Mouse (Mus musculus) intestine, embryonic 15.5 days (tissue): ENCODE data around the gene Hist2h2be. TPM values are rescaled to one million over a fixed set of nuclear protein-coding genes. Genes with fewer than 3 reads are reported as not detected.
"Not testable (repeated sequence)": the region's sequence is repeated elsewhere in the genome, so short reads cannot be mapped to it uniquely, and the experiment has no call there.

Experiments
- ATAC-seq: fragments of 200-750 bp; cut with Nextera tagmentation; 2 replicates; pipeline ENCODE4 v1.8.0; 2017; ENCODE audit warnings: moderate TSS enrichment, moderate library complexity
- H3K27ac ChIP-seq: fragments of 300-500 bp; sonication (generic); 2 replicates; pipeline ENCODE4 v1.5.1; 2015; ENCODE audit warnings: mild to moderate bottlenecking, inconsistent platforms
- H3K27me3 ChIP-seq: fragments of 300-500 bp; sonication (generic); replicated peaks from 2 replicates; pipeline ENCODE4 v1.6.1; 2015; ENCODE audit warnings: inconsistent platforms
- H3K36me3 ChIP-seq: fragments of 300-500 bp; sonication (generic); 2 replicates; pipeline ENCODE4 v1.6.1; 2015; ENCODE audit warnings: inconsistent platforms
- H3K4me1 ChIP-seq: fragments of 300-500 bp; sonication (generic); replicated peaks from 2 replicates; pipeline ENCODE4 v1.6.1; 2015; ENCODE audit warnings: inconsistent platforms
- H3K4me2 ChIP-seq: fragments of 300-500 bp; sonication (generic); replicated peaks from 2 replicates; pipeline ENCODE4 v1.6.1; 2015; ENCODE audit warnings: mild to moderate bottlenecking, inconsistent platforms
- H3K4me3 ChIP-seq: fragments of 300-500 bp; sonication (generic); replicated peaks from 2 replicates; pipeline ENCODE4 v1.5.1; 2015; ENCODE audit warnings: inconsistent platforms
- H3K9ac ChIP-seq: fragments of 300-500 bp; sonication (generic); 2 replicates; pipeline ENCODE4 v1.6.1; 2015; ENCODE audit warnings: inconsistent platforms
- H3K9me3 ChIP-seq: fragments of 300-500 bp; sonication (generic); 2 replicates; pipeline ENCODE4 v1.6.1; 2016; ENCODE audit warnings: inconsistent platforms
- WGBS: fragments of 180-500 bp; shearing (Covaris S2); methylation state at CpG from one replicate; pipeline ENCODE4 v1.1.7; 2015; 5-methylcytosine and 5-hydroxymethylcytosine counted together
- polyA plus RNA-seq: library from polyadenylated mRNA; unstranded; fragments of >200 nt; fragmentation: Nextera tagmentation; extraction: Ambion mirVana; gene quantifications from 2 replicates; pipeline ENCODE4 v1.2.1, GENCODE M21; 2015

Gene Hist2h2be
- polyA plus RNA-seq, 1 experiment from 2014 or later = 7.1 TPM

DNA sequence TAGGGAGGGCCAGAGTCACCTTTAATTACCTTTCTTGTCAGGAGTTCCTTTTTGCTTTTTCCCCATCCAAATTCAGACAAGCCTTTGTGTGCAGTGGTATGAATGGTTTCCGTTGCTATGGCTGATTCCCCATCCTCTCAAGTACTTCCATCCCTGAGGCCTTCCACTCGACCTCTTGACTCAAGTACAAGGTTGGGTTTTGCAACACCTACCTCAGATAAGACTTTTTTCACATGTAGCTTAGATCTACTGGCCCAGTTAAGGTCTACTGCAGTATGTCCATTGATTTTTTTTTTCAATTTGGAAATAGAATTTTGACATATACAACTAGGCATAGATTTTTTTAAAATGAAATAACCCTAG lies 10.8 kb downstream of the Hist2h2be start:
- Histone ChIP-seq H3K9me3 (no peaks in the 10 kb centered on the region), H3K36me3 (no peaks in the 10 kb centered on the region), H3K4me1 (peaks cover 1% of the 10 kb centered on the region), H3K27me3 (no peaks in the 10 kb centered on the region), H3K9ac (no peak overlapping the region), H3K4me2 (no peak overlapping the region), H3K4me3 (no peak overlapping the region), H3K27ac (no peak overlapping the region)
- no peak for ATAC-seq
- 57% methylated on average over 2 of the region's 2 CpGs for WGBS

DNA sequence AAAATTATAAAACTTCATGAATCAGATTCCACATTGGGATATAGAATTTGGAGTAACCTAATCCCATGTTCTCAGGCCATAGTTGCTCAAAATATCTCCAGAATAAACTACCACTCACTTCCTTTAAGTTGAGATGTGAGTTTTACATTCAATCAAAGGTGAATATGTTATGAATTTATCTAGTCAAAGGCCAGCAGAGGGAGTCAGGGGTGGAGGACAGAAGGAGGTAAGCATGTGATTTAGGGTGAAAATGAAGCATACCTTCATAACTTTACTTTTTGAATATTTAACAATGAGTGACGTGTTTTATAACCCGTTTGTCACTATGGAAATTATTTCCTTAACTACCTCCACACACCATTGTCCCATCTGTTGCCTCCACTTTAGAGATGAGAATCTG lies 14.0 kb downstream of the Hist2h2be start:
- H3K4me3 ChIP-seq = no peak overlapping the region
- no peaks in the 10 kb centered on the region for H3K36me3 ChIP-seq
- no peak overlapping the region for H3K9ac ChIP-seq
- H3K9me3 ChIP-seq = no peaks in the 10 kb centered on the region
- 89% methylated on average over 2 of the region's 2 CpGs for WGBS
- ATAC-seq = no peak
- H3K4me1 ChIP-seq = peaks cover 11% of the 10 kb centered on the region
- no peaks in the 10 kb centered on the region for H3K27me3 ChIP-seq
- no peak overlapping the region for H3K4me2 ChIP-seq
- no peak overlapping the region for H3K27ac ChIP-seq

DNA sequence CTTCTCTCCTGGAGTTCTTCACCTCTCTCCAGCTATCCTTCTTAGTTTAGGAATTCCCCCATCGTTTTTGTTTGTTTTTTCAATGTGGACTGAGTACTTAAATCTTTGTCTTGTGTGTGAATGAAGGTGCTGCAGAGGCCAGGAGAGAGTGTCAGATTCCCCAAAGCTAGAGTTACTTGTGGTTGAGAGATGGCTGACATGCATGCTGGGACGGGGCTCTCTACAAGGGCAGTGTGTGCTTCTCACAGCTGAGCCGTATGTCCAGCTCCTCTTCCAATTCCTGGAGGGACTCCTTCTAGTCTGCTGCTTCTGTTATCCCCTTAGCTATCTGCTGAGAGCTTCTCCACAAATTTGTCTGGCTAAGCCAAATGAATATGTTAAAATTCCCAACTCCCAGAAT lies 14.9 kb downstream of the Hist2h2be start:
- no peak for ATAC-seq
- 61% methylated on average over 3 of the region's 3 CpGs for WGBS
- Histone ChIP-seq H3K27ac (no peak overlapping the region), H3K4me1 (peaks cover 11% of the 10 kb centered on the region), H3K4me3 (no peak overlapping the region), H3K27me3 (no peaks in the 10 kb centered on the region), H3K36me3 (no peaks in the 10 kb centered on the region), H3K9ac (no peak overlapping the region), H3K9me3 (no peaks in the 10 kb centered on the region), H3K4me2 (no peak overlapping the region)

DNA sequence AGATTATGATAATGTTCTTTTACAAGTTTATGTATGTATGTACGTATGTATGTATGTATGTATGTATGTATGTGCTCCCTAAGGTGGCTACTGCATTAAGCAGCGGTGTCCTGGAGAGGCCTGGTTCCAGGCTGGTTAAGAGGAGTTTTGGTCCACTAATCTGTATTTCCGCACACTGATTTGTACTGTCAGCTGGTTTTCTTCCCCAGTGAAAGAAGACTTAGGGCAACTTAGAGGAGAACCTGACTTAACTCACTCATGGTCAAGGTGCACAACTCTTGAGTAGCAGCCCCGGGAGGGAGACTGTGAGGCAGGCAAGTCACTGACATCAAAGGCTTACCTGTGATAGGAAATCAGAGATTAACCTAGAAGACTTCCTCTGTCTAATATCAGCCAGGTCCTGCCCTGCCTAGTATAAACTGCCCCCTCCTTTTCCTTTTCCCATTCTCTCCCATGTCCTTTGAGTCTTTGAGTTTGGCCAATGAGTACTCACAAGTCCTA lies 16.0 kb downstream of the Hist2h2be start:
- Histone ChIP-seq H3K4me1 (peaks cover 11% of the 10 kb centered on the region), H3K27me3 (no peaks in the 10 kb centered on the region), H3K4me3 (peak overlapping the region; percentile 33), H3K9me3 (no peaks in the 10 kb centered on the region), H3K9ac (peak overlapping the region; percentile 50), H3K36me3 (no peaks in the 10 kb centered on the region), H3K4me2 (peak overlapping the region; percentile 59), H3K27ac (peak overlapping the region; percentile 67)
- WGBS = 71% methylated on average over 4 of the region's 4 CpGs
- ATAC-seq = no peak

DNA sequence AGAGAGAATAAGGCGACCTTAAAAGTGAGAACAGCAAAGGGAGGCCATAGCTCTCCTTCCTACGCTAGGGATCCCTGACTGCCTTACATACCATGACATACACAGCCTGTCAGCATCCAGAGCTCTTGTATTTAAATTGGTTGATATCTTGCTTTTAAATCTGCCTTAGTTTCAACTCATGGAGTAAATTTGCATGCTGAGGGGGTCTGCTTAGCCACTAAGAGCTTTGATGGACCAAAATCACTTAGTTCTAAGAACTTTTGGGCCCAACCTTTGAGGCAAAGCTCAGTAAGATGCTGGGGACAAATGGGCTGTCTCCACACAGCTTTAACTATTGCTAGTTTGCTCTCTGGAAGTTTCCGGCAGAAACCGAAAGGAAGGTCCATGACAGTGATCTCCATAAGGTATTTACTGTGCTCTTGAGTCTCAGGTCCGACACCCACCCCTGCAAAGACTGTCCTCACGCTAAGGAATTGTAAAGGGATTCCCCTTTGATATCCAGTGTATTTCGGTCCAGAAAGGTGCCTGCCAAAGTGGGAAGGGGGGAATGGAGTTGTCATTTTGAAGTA lies 16.5 kb downstream of the Hist2h2be start:
- H3K9ac ChIP-seq = peak overlapping the region; percentile 50
- peak overlapping the region; percentile 67 for H3K27ac ChIP-seq
- 15% methylated on average over 7 of the region's 7 CpGs for WGBS
- no peaks in the 10 kb centered on the region for H3K27me3 ChIP-seq
- peaks cover 11% of the 10 kb centered on the region for H3K4me1 ChIP-seq
- H3K4me3 ChIP-seq = peak overlapping the region; percentile 33
- H3K36me3 ChIP-seq = no peaks in the 10 kb centered on the region
- no peak for ATAC-seq
- H3K4me2 ChIP-seq = peak overlapping the region; percentile 59
- no peaks in the 10 kb centered on the region for H3K9me3 ChIP-seq

DNA sequence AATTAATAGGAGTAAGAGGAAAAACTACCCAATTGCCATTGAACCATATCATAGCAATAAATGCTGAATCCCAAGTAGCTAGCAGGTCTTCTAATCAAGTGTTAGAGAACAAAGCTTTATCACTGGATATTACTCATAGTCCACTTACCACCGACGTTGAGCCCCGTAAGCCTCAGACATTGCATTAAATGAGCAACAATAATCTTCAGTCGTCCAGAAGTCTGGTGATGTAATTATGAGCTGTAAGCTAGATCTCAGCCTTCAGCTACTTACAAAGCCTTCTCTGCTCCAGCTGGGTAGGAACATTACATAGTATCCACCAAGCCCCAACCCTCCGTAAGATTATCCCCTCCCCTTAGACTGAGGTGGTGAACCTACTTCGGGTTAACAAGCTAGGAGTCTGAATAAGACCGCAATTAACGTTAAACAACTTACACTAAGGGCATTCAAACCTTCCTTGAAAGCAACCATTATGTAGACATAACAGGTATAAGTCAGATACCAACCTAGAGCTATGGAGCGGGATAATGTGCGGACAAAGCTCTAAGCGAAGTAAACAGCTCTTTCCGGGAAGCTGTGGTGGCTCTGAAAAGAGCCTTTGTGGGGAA lies 17.1 kb downstream of the Hist2h2be start:
- Histone ChIP-seq H3K4me3 (peak overlapping the region; percentile 33), H3K27me3 (no peaks in the 10 kb centered on the region), H3K9ac (peak overlapping the region; percentile 50), H3K36me3 (no peaks in the 10 kb centered on the region), H3K27ac (peak overlapping the region; percentile 67), H3K9me3 (no peaks in the 10 kb centered on the region), H3K4me1 (peaks cover 11% of the 10 kb centered on the region), H3K4me2 (peak overlapping the region; percentile 59)
- ATAC-seq = no peak
- WGBS = under 1% methylated on average over 12 of the region's 12 CpGs

DNA sequence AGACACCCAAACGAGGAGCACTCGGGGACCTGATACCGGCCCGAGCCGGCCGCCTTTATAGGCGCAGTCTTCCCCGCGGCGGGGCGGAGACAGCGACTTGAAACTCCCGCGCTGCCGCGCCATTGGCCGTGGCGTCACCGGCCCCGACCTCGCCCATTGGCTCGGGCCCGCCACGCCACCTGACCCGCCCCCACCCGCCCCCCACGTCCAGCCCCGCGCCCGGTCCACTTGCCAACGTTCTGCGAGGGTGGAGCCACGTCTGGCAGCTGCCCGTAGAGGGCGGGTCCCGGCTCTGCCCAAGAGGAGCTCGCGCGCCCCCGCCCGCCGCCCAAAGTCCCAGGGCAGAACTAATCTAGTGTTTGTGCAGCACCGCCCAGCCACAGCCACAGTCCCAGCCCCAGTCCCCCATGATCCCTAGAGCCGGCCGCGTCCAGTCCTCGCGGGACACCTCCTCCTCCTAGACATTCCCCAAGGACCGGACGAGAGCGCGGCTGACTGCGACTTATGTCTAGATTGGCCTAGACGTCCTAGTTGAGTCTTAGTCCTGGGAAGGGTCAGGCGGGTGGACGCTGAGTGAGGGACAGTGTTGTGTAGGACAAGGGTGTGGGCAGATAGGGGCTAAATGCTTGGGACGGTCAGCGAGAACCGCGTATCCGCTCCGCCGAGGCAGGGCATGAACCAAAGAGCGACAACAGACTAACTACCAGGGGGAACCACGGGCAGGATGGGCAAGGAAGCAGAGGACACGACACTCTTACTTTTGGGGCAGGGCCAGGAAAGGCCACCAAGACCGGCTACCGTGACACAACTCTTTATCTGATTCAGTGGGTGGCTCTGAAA lies 18.3 kb downstream of the Hist2h2be start, which contains the start of gene Hist2h3c2:
Gene Hist2h3c2 (minus strand): TSS at position 174 of the 840 bp plus-strand sequence.
- H3K9ac ChIP-seq = peak within 1 kb of the TSS; percentile 50
- H3K36me3 ChIP-seq, H3K9me3 ChIP-seq, H3K27me3 ChIP-seq: not testable (repeated sequence)
- H3K27ac ChIP-seq = peak within 1 kb of the TSS; percentile 67
- ATAC-seq = peak; percentile 92
- H3K4me3 ChIP-seq = peak within 1 kb of the TSS; percentile 33
- WGBS = under 1% methylated on average over 18 of the region's 68 CpGs
- peak within 1 kb of the TSS; percentile 59 for H3K4me2 ChIP-seq
- H3K4me1 ChIP-seq = peaks cover 18% of the 10 kb centered on the region

DNA sequence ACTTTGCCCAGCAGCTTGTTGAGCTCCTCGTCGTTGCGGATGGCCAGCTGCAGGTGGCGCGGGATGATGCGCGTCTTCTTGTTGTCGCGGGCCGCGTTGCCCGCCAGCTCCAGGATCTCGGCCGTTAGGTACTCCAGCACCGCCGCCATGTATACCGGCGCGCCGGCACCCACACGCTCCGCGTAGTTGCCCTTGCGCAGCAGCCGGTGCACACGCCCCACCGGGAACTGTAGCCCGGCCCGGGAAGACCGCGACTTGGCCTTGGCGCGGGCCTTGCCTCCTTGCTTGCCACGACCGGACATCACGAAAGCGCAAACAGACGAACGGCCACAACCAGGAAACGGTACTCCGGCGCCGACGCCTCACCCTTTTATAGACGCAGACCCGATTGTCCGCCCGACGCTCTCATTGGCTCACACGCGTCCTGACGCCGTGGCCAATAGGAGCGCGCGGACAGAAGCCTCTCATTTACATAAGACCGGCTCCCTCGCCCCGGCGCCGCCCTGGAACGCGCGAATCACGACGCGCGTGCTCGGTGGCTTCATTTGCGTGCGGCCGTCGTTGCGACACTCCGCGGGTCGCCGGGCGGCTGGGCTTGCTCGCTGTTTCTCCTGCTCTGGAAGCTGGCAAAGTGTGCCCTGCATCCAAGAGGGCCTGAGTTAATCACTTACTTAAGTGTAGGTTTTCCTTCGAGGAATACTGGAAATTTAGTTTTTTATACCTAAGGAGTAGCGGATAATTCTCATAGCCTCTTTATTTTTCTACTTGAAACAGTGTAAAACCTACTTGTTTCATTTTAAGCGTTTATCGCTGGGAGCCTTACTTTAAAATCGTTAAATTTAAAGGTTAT lies 19.3 kb downstream of the Hist2h2be start, which contains the start of gene Hist2h2aa2:
Gene Hist2h2aa2 (minus strand): TSS at position 328 of the 850 bp plus-strand sequence.
- not testable (repeated sequence) for H3K9ac ChIP-seq

DNA sequence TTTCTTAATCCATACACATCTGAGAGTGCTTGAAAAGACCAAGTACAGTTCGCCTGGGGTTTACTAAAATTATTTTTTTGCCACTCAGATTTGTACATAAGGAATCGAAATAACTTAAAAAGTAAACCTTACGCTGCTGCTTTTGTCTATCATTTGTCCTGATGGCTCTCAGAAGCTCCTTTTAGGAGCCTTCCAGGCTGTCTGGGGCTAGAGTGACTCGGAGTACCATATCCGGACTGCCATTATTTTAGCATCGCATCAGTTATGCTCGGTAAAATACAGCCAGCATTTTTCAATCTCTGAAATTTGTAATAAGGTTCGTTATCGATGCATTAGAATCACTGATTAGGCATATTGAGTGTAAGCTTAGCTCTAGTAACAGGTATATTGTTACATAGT lies 19.9 kb downstream of the Hist2h2be start:
- H3K9ac ChIP-seq = no peak overlapping the region
- WGBS = 73% methylated on average over 9 of the region's 9 CpGs
- ATAC-seq = no peak
- peak overlapping the region; percentile 46 for H3K4me2 ChIP-seq
- no peaks in the 10 kb centered on the region for H3K9me3 ChIP-seq
- H3K4me3 ChIP-seq = no peak overlapping the region
- H3K27me3 ChIP-seq = no peaks in the 10 kb centered on the region
- H3K27ac ChIP-seq = peak overlapping the region; percentile 67
- H3K4me1 ChIP-seq = peaks cover 20% of the 10 kb centered on the region
- H3K36me3 ChIP-seq = no peaks in the 10 kb centered on the region

More for the DNA sequence above, 19.3 kb downstream of the Hist2h2be start, which contains the start of gene Hist2h2aa2:
- H3K4me3 ChIP-seq = peak within 1 kb of the TSS; percentile 31
- WGBS = 3% methylated on average over 29 of the region's 85 CpGs
- peaks cover 20% of the 10 kb centered on the region for H3K4me1 ChIP-seq
- H3K27ac ChIP-seq = peak within 1 kb of the TSS; percentile 67
- not testable (repeated sequence) for H3K27me3 ChIP-seq, H3K36me3 ChIP-seq, H3K9me3 ChIP-seq
- peak within 1 kb of the TSS; percentile 46 for H3K4me2 ChIP-seq
- ATAC-seq = peak; percentile 83

DNA sequence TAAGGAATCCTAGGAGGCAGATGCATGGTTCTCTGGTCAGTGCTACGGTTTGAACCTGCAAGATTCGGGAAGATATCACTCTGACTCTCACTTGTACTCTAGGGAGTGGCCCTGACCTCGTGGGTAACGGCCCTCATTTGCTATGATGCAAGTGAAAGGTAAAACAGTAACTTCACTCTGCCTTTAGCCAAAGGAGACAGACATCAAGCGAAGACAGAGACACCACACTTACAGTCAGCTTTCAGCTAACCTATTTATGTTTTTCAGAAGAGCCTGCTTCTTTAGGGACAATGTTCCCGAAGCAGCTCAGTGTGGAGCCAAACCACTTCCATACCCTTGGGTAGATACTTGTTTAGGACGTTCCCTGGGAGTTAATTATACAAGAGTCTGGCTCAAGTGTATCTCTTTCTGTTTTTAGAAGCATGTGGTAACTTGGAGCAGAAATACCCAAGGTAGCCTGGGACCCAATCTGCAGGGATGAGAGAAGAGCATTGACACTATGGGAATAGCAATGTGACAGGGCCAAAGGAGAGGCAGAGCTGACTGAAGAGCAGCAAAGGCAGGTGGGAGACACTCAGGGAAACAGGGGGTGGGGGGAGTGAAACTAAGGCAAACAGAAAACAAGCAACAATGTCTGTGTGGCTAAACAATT lies 23.1 kb downstream of the Hist2h2be start:
- H3K36me3 ChIP-seq = no peaks in the 10 kb centered on the region
- H3K4me3 ChIP-seq = no peak overlapping the region
- H3K9ac ChIP-seq = peak overlapping the region; percentile 74; the same call in 1 of the 2 replicates
- H3K9me3 ChIP-seq = no peaks in the 10 kb centered on the region
- H3K4me1 ChIP-seq = peaks cover 12% of the 10 kb centered on the region
- ATAC-seq = no peak
- peak overlapping the region; percentile 97 for H3K27ac ChIP-seq
- 66% methylated on average over 7 of the region's 7 CpGs for WGBS
- H3K4me2 ChIP-seq = peak overlapping the region; percentile 65
- no peaks in the 10 kb centered on the region for H3K27me3 ChIP-seq
